In the genomic region with DNA sequence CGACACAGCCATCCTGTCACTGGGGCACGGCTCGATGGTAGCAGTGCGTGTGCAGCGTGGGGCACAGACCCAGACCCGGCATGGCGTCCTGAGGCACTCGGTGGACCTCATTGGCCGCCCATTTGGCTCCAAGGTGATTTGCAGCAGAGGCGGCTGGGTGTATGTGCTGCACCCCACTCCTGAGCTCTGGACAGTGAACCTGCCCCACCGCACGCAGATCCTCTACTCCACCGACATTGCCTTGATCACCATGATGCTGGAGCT, we compare ENCODE assay signal across 9 mouse cellular contexts. TPM values are rescaled to one million over a fixed set of nuclear protein-coding genes. Genes with fewer than 3 reads are reported as not detected.
A peak's percentile ranks its signal among the peaks of the same experiment; 100 is the strongest.
DNase-seq lines count a peak whose midpoint lies in the region; ATAC-seq lines count a peak whose summit lies in the region.
"Had no signal": no experiment of that assay in that cellular context is flagged by ENCODE, and none has a peak within 500 bp of the region (broad histone marks: within the 10 kb centered on the region; RNA-seq: fewer than 3 reads in every experiment).

No protein-coding gene starts in this region.

- H3K27ac ChIP-seq in kidney, embryonic 16.5 days (ENCODE audit: low read length), result peak overlapping the region; percentile 94; the same call in 1 of the 2 replicates
- H3K27ac ChIP-seq in embryonic facial prominence, embryonic 11.5 days (replicated peaks; ENCODE audit: low read depth, low read length), result no peak overlapping the region
- H3K27ac ChIP-seq in hindbrain, embryonic 16.5 days (ENCODE audit: low read depth, low read length), result no peak overlapping the region
- H3K27ac ChIP-seq in midbrain, embryonic 16.5 days (ENCODE audit: low read length), result no peak overlapping the region

- H3K9me3 ChIP-seq in kidney, embryonic 16.5 days (ENCODE audit: low read length), result no peaks in the 10 kb centered on the region
- H3K9me3 ChIP-seq in embryonic facial prominence, embryonic 11.5 days (replicated peaks; ENCODE audit: control insufficient read depth, low read length), result no peaks in the 10 kb centered on the region
- no peaks in the 10 kb centered on the region for H3K9me3 ChIP-seq in hindbrain, embryonic 16.5 days (ENCODE audit: control insufficient read depth, low read length)
- H3K9me3 ChIP-seq in midbrain, embryonic 16.5 days (replicated peaks; ENCODE audit: control insufficient read depth, low read length, poor library complexity, severe bottlenecking), result no peaks in the 10 kb centered on the region

- H3K9ac ChIP-seq in kidney, embryonic 16.5 days (replicated peaks; ENCODE audit: low read length), result peak overlapping the region; percentile 76
- H3K9ac ChIP-seq in embryonic facial prominence, embryonic 11.5 days (replicated peaks; ENCODE audit: low read length), result peak overlapping the region; percentile 61
- peak overlapping the region; percentile 80 for H3K9ac ChIP-seq in hindbrain, embryonic 16.5 days (ENCODE audit: low read depth, low read length)
- peak overlapping the region; percentile 73 for H3K9ac ChIP-seq in midbrain, embryonic 16.5 days (ENCODE audit: low read depth, low read length)

- WGBS in kidney, embryonic 16.5 days, result 3% methylated on average over 13 of the region's 13 CpGs
- 9% methylated on average over 13 of the region's 13 CpGs for WGBS in embryonic facial prominence, embryonic 11.5 days
- WGBS in hindbrain, embryonic 16.5 days, result 7% methylated on average over 13 of the region's 13 CpGs
- 8% methylated on average over 13 of the region's 13 CpGs for WGBS in midbrain, embryonic 16.5 days

- no peak for DNase-seq in kidney, adult 18-20 months
- DNase-seq in embryonic facial prominence, embryonic 11.5 days (ENCODE audit: low spot score), result no peak
- DNase-seq in c-Kit-positive CD71-positive TER-119-positive erythroid progenitor cells, embryonic 14.5 days (ENCODE audit: low spot score), result no peak
- no peak for DNase-seq in urinary bladder, postnatal 25 days (ENCODE audit: low spot score)
- DNase-seq: lung, postnatal 4 days had no signal

- no peak for ATAC-seq in kidney, embryonic 16.5 days (ENCODE audit: low FRiP score, low TSS enrichment)
- no peak for ATAC-seq in embryonic facial prominence, embryonic 11.5 days (replicated peaks; ENCODE audit: insufficient number of reproducible peaks, low FRiP score, low TSS enrichment, low read depth)
- no peak for ATAC-seq in hindbrain, embryonic 16.5 days
- no peak for ATAC-seq in midbrain, embryonic 16.5 days
- no peak for ATAC-seq in frontal cortex, adult (ENCODE audit: low TSS enrichment)

- H3K4me2 ChIP-seq in kidney, embryonic 16.5 days (replicated peaks; ENCODE audit: low read depth, low read length), result peak overlapping the region; percentile 70
- H3K4me2 ChIP-seq in embryonic facial prominence, embryonic 11.5 days (ENCODE audit: low read depth, low read length), result peak overlapping the region; percentile 96
- H3K4me2 ChIP-seq in hindbrain, embryonic 16.5 days (ENCODE audit: low read length), result peak overlapping the region; percentile 97
- peak overlapping the region; percentile 93 for H3K4me2 ChIP-seq in midbrain, embryonic 16.5 days (ENCODE audit: low read length)

- peaks cover 16% of the 10 kb centered on the region for H3K4me1 ChIP-seq in kidney, embryonic 16.5 days (ENCODE audit: insufficient read depth, low read length)
- H3K4me1 ChIP-seq in embryonic facial prominence, embryonic 11.5 days (ENCODE audit: control insufficient read depth, insufficient read depth, low read length), result peaks cover 6% of the 10 kb centered on the region; the same call in 1 of the 2 replicates
- peaks cover 19% of the 10 kb centered on the region for H3K4me1 ChIP-seq in hindbrain, embryonic 16.5 days (ENCODE audit: control insufficient read depth, insufficient read depth, low read depth, low read length)
- H3K4me1 ChIP-seq in midbrain, embryonic 16.5 days (ENCODE audit: control insufficient read depth, insufficient read depth, low read length), result peaks cover 14% of the 10 kb centered on the region

- H3K27me3 ChIP-seq in kidney, embryonic 16.5 days (ENCODE audit: insufficient read depth, low read length), result peaks cover 7% of the 10 kb centered on the region
- peaks cover 5% of the 10 kb centered on the region; the same call in 1 of the 2 replicates for H3K27me3 ChIP-seq in embryonic facial prominence, embryonic 11.5 days (ENCODE audit: control insufficient read depth, insufficient read depth, low read length)
- H3K27me3 ChIP-seq in hindbrain, embryonic 16.5 days (replicated peaks; ENCODE audit: control insufficient read depth, insufficient read depth, low read length), result peaks cover 2% of the 10 kb centered on the region; the same call in 1 of the 2 replicates
- no peaks in the 10 kb centered on the region for H3K27me3 ChIP-seq in midbrain, embryonic 16.5 days (ENCODE audit: control insufficient read depth, insufficient read depth, low read depth, low read length)

- peaks cover 24% of the 10 kb centered on the region for H3K36me3 ChIP-seq in kidney, embryonic 16.5 days (ENCODE audit: insufficient read depth, low read length)
- no peaks in the 10 kb centered on the region; the same call in 1 of the 2 replicates for H3K36me3 ChIP-seq in embryonic facial prominence, embryonic 11.5 days (replicated peaks; ENCODE audit: control insufficient read depth, insufficient read depth, low read depth, low read length)
- no peaks in the 10 kb centered on the region for H3K36me3 ChIP-seq in hindbrain, embryonic 16.5 days (ENCODE audit: control insufficient read depth, insufficient read depth, low read length)
- H3K36me3 ChIP-seq in midbrain, embryonic 16.5 days (ENCODE audit: control insufficient read depth, insufficient read depth, low read length), result no peaks in the 10 kb centered on the region

- H3K4me3 ChIP-seq in kidney, embryonic 16.5 days (ENCODE audit: low read length), result peak overlapping the region; percentile 87
- peak overlapping the region; percentile 88 for H3K4me3 ChIP-seq in embryonic facial prominence, embryonic 11.5 days (ENCODE audit: low read depth, low read length)
- peak overlapping the region; percentile 60 for H3K4me3 ChIP-seq in hindbrain, embryonic 16.5 days (ENCODE audit: low read length)
- peak overlapping the region; percentile 64 for H3K4me3 ChIP-seq in midbrain, embryonic 16.5 days (ENCODE audit: low read depth, low read length)

RNA-seq across cellular contexts. Expression of a gene that starts 0.7 kb away (rescaled TPM):
- polyA plus RNA-seq in kidney, embryonic 16.5 days (2015; fragmentation: Nextera tagmentation; extraction: Ambion mirVana), result 11.6 and 12.2 TPM in 2 replicates
- 3.8 and 5.4 TPM in 2 replicates for polyA plus RNA-seq in embryonic facial prominence, embryonic 11.5 days (2014; fragmentation: Nextera tagmentation; extraction: Ambion mirVana)
- polyA plus RNA-seq in hindbrain, embryonic 16.5 days (2015; fragmentation: Nextera tagmentation; extraction: Ambion mirVana), result 8.8 and 11.1 TPM in 2 replicates
- 9.8 and 10.4 TPM in 2 replicates for polyA plus RNA-seq in midbrain, embryonic 16.5 days (2015; fragmentation: Nextera tagmentation; extraction: Ambion mirVana)

RNA-seq across cellular contexts. Expression of a gene that starts 6.5 kb away (rescaled TPM):
- polyA plus RNA-seq in kidney, embryonic 16.5 days (2015; fragmentation: Nextera tagmentation; extraction: Ambion mirVana), result 134 and 188 TPM in 2 replicates
- 450 and 485 TPM in 2 replicates for polyA plus RNA-seq in embryonic facial prominence, embryonic 11.5 days (2014; fragmentation: Nextera tagmentation; extraction: Ambion mirVana)
- polyA plus RNA-seq in hindbrain, embryonic 16.5 days (2015; fragmentation: Nextera tagmentation; extraction: Ambion mirVana), result 1,949 and 2,238 TPM in 2 replicates
- 1,397 and 1,482 TPM in 2 replicates for polyA plus RNA-seq in midbrain, embryonic 16.5 days (2015; fragmentation: Nextera tagmentation; extraction: Ambion mirVana)

RNA-seq across cellular contexts. Expression of a gene that starts 34.5 kb away (rescaled TPM):
- polyA plus RNA-seq in kidney, embryonic 16.5 days (2015; fragmentation: Nextera tagmentation; extraction: Ambion mirVana), result 52.0 and 59.5 TPM in 2 replicates
- 56.8 and 59.8 TPM in 2 replicates for polyA plus RNA-seq in embryonic facial prominence, embryonic 11.5 days (2014; fragmentation: Nextera tagmentation; extraction: Ambion mirVana)
- 65.3 and 65.7 TPM in 2 replicates for polyA plus RNA-seq in hindbrain, embryonic 16.5 days (2015; fragmentation: Nextera tagmentation; extraction: Ambion mirVana)
- 70.4 and 71.8 TPM in 2 replicates for polyA plus RNA-seq in midbrain, embryonic 16.5 days (2015; fragmentation: Nextera tagmentation; extraction: Ambion mirVana)

RNA-seq across cellular contexts. Expression of a gene that starts 34.5 kb away (rescaled TPM):
- 54.8 TPM in 2 replicates for polyA plus RNA-seq in kidney, embryonic 16.5 days (2015; fragmentation: Nextera tagmentation; extraction: Ambion mirVana)
- 55.2 and 57.7 TPM in 2 replicates for polyA plus RNA-seq in embryonic facial prominence, embryonic 11.5 days (2014; fragmentation: Nextera tagmentation; extraction: Ambion mirVana)
- polyA plus RNA-seq in hindbrain, embryonic 16.5 days (2015; fragmentation: Nextera tagmentation; extraction: Ambion mirVana), result 52.9 and 54.7 TPM in 2 replicates
- polyA plus RNA-seq in midbrain, embryonic 16.5 days (2015; fragmentation: Nextera tagmentation; extraction: Ambion mirVana), result 52.3 and 56.8 TPM in 2 replicates
